Mouse (Mus musculus): ENCODE measurements around the gene Spin1. TPM values are rescaled to one million over a fixed set of nuclear protein-coding genes. Genes with fewer than 3 reads are reported as not detected.
"Not testable (repeated sequence)": the region's sequence is repeated elsewhere in the genome, so short reads cannot be mapped to it uniquely, and the experiment has no call there.

Spin1 gene
- 10 to 100 TPM; 56.7 to 61.8 TPM for total RNA-seq (2021)

GRCm38 (mm10) chr13:51100233-51101015 is at the start of gene Spin1:
TSS of gene Spin1 (plus strand) at chr13:51100880.
- peak; percentile 87 to 88 for DNase-seq
- intact Hi-C loops (cut with DNase I) = loop anchor here (5.0 kb wide), 3 partner anchors 72 to 317 kb away; partner anchors contain the start of gene Nxnl2

GRCm38 (mm10) chr13:51051016-51051415 is 49.7 kb upstream of the Spin1 start:
- DNase-seq = no peak
- intact Hi-C loops (cut with DNase I) = no loop called here

- intact Hi-C loops (cut with DNase I) = no loop called here
- DNase-seq = no peak
Observed at GRCm38 (mm10) chr13:51052408-51052807, 48.3 kb upstream of the Spin1 start.

- no peak for DNase-seq
- intact Hi-C loops (cut with DNase I) = no loop called here
Observed at GRCm38 (mm10) chr13:51063024-51063423, 37.7 kb upstream of the Spin1 start.

- intact Hi-C loops (cut with DNase I) = no loop called here
- no peak for DNase-seq
Observed at GRCm38 (mm10) chr13:51063721-51064120, 37.0 kb upstream of the Spin1 start.

GRCm38 (mm10) chr13:51064429-51064828 is 36.3 kb upstream of the Spin1 start:
- DNase-seq = no peak
- intact Hi-C loops (cut with DNase I) = no loop called here

GRCm38 (mm10) chr13:51071063-51071680 is 29.5 kb upstream of the Spin1 start:
- DNase-seq = peak; percentile 6 to 23

GRCm38 (mm10) chr13:51071763-51072276 is 28.9 kb upstream of the Spin1 start:
- intact Hi-C loops (cut with DNase I) = no loop called here
- peak; percentile 30 to 45 for DNase-seq

More at GRCm38 (mm10) chr13:51071063-51071680, 29.5 kb upstream of the Spin1 start:
- intact Hi-C loops (cut with DNase I) = no loop called here

GRCm38 (mm10) chr13:51072917-51073843 is 27.5 kb upstream of the Spin1 start:
- DNase-seq = no peak
- intact Hi-C loops (cut with DNase I) = no loop called here

GRCm38 (mm10) chr13:51074081-51074680 is 26.5 kb upstream of the Spin1 start:
- intact Hi-C loops (cut with DNase I) = no loop called here
- DNase-seq = peak in 1 of 2 experiments; percentile 2

- DNase-seq; intact Hi-C loops (cut with DNase I): not testable (repeated sequence)
Observed at GRCm38 (mm10) chr13:51076191-51076590, 24.5 kb upstream of the Spin1 start.

- DNase-seq; intact Hi-C loops (cut with DNase I): not testable (repeated sequence)
Observed at GRCm38 (mm10) chr13:51078586-51078985, 22.1 kb upstream of the Spin1 start.

- intact Hi-C loops (cut with DNase I) = no loop called here
- no peak for DNase-seq
Observed at GRCm38 (mm10) chr13:51080801-51081200, 19.9 kb upstream of the Spin1 start.

- intact Hi-C loops (cut with DNase I) = no loop called here
- peak; percentile 68 for DNase-seq
Observed at GRCm38 (mm10) chr13:51084241-51084640, 16.4 kb upstream of the Spin1 start.

- intact Hi-C loops (cut with DNase I) = no loop called here
- DNase-seq = no peak
Observed at GRCm38 (mm10) chr13:51085941-51086340, 14.7 kb upstream of the Spin1 start.

GRCm38 (mm10) chr13:51087253-51087652 is 13.4 kb upstream of the Spin1 start:
- no peak for DNase-seq
- intact Hi-C loops (cut with DNase I) = no loop called here

- intact Hi-C loops (cut with DNase I) = no loop called here
- no peak for DNase-seq
Observed at GRCm38 (mm10) chr13:51088207-51088606, 12.5 kb upstream of the Spin1 start.

- DNase-seq = no peak
- intact Hi-C loops (cut with DNase I) = no loop called here
Observed at GRCm38 (mm10) chr13:51089058-51089457, 11.6 kb upstream of the Spin1 start.

GRCm38 (mm10) chr13:51090105-51090661 is 10.5 kb upstream of the Spin1 start:
- intact Hi-C loops (cut with DNase I) = no loop called here
- DNase-seq = no peak

GRCm38 (mm10) chr13:51093430-51093829 is 7.2 kb upstream of the Spin1 start:
- no peak for DNase-seq
- intact Hi-C loops (cut with DNase I) = no loop called here

All from heart, postnatal 10 days (tissue).